Mouse (Mus musculus): ENCODE results near the gene Pip4k2c.
"Not testable (repeated sequence)": the region's sequence is repeated elsewhere in the genome, so short reads cannot be mapped to it uniquely, and the experiment has no call there.

The Pip4k2c gene

GRCm38 (mm10) chr10:127210961-127211405 lies 402 bp downstream of the Pip4k2c start:
- in situ Hi-C loops (cut with MboI; ENCODE audit: unreplicated experiment in 2 of 2), result no loop called here

GRCm38 (mm10) chr10:127209928-127210570 lies 1.3 kb downstream of the Pip4k2c start:
- in situ Hi-C loops (cut with MboI; ENCODE audit: unreplicated experiment in 2 of 2), result no loop called here

- in situ Hi-C loops (cut with MboI; ENCODE audit: unreplicated experiment in 2 of 2), result no loop called here
These were observed 2.5 kb downstream of the Pip4k2c start for GRCm38 (mm10) chr10:127208921-127209320.

- in situ Hi-C loops (cut with MboI; ENCODE audit: unreplicated experiment in 2 of 2), result no loop called here
These were observed 6.0 kb downstream of the Pip4k2c start for GRCm38 (mm10) chr10:127205373-127205772.

- in situ Hi-C loops (cut with MboI; ENCODE audit: unreplicated experiment in 2 of 2), result no loop called here
These were observed 6.8 kb downstream of the Pip4k2c start for GRCm38 (mm10) chr10:127204589-127204988.

- in situ Hi-C loops (cut with MboI; ENCODE audit: unreplicated experiment in 2 of 2), result no loop called here
These were observed 8.3 kb downstream of the Pip4k2c start for GRCm38 (mm10) chr10:127203106-127203505.

- in situ Hi-C loops (cut with MboI; ENCODE audit: unreplicated experiment in 2 of 2), result no loop called here
These were observed 11.1 kb downstream of the Pip4k2c start for GRCm38 (mm10) chr10:127200279-127200678.

GRCm38 (mm10) chr10:127199474-127199873 lies 11.9 kb downstream of the Pip4k2c start:
- in situ Hi-C loops (cut with MboI; ENCODE audit: unreplicated experiment in 2 of 2), result no loop called here

GRCm38 (mm10) chr10:127199068-127199467 lies 12.3 kb downstream of the Pip4k2c start:
- in situ Hi-C loops (cut with MboI; ENCODE audit: unreplicated experiment in 2 of 2), result no loop called here

GRCm38 (mm10) chr10:127198492-127198891 lies 12.9 kb downstream of the Pip4k2c start:
- in situ Hi-C loops (cut with MboI; ENCODE audit: unreplicated experiment in 2 of 2), result no loop called here

GRCm38 (mm10) chr10:127197505-127198110 lies 13.8 kb downstream of the Pip4k2c start:
- in situ Hi-C loops (cut with MboI; ENCODE audit: unreplicated experiment in 2 of 2), result no loop called here

- in situ Hi-C loops (cut with MboI; ENCODE audit: unreplicated experiment in 2 of 2), result no loop called here
These were observed 14.3 kb downstream of the Pip4k2c start for GRCm38 (mm10) chr10:127197104-127197503.

GRCm38 (mm10) chr10:127196392-127196791 lies 15.0 kb downstream of the Pip4k2c start:
- in situ Hi-C loops (cut with MboI; ENCODE audit: unreplicated experiment in 2 of 2), result no loop called here

- in situ Hi-C loops (cut with MboI; ENCODE audit: unreplicated experiment in 2 of 2), result no loop called here
These were observed 15.9 kb downstream of the Pip4k2c start, which contains the start of gene Dtx3 for GRCm38 (mm10) chr10:127195328-127196129. Dtx3 (minus strand) TSS chr10:127195728.

GRCm38 (mm10) chr10:127194428-127195327 lies 16.7 kb downstream of the Pip4k2c start:
- in situ Hi-C loops (cut with MboI; ENCODE audit: unreplicated experiment in 2 of 2), result no loop called here

GRCm38 (mm10) chr10:127193011-127193410 lies 18.4 kb downstream of the Pip4k2c start:
- in situ Hi-C loops (cut with MboI; ENCODE audit: unreplicated experiment in 2 of 2), result no loop called here

GRCm38 (mm10) chr10:127192057-127192328 lies 19.4 kb downstream of the Pip4k2c start:
- in situ Hi-C loops (cut with MboI; ENCODE audit: unreplicated experiment in 2 of 2), result not testable (repeated sequence)

GRCm38 (mm10) chr10:127191191-127192056 lies 20.0 kb downstream of the Pip4k2c start:
- in situ Hi-C loops (cut with MboI; ENCODE audit: unreplicated experiment in 2 of 2), result no loop called here

GRCm38 (mm10) chr10:127190398-127191190 lies 20.8 kb downstream of the Pip4k2c start:
- in situ Hi-C loops (cut with MboI; ENCODE audit: unreplicated experiment in 2 of 2), result no loop called here
